Mouse (Mus musculus): ENCODE data around the gene Trnt1. TPM values are rescaled to one million over a fixed set of nuclear protein-coding genes. Genes with fewer than 3 reads are reported as not detected.

Gene Trnt1
- total RNA-seq, 2 experiments from 2014 or later, result 41.2 to 109 TPM

Other genes with a start within 250 kb of the Trnt1 start
- not detected in 2 replicates for gene Il5ra, start 20.1 kb upstream of the Trnt1 start, total RNA-seq (2014; fragmentation: Nextera tagmentation)
- 0.15 and 1.4 TPM in 2 replicates for gene Il5ra, start 20.1 kb upstream of the Trnt1 start, total RNA-seq (2017)
- gene Crbn, start 31.0 kb downstream of the Trnt1 start, total RNA-seq (2014; fragmentation: Nextera tagmentation), result 17.0 and 24.8 TPM in 2 replicates
- gene Crbn, start 31.0 kb downstream of the Trnt1 start, total RNA-seq (2017), result 42.7 and 42.8 TPM in 2 replicates